Mouse (Mus musculus) heart, postnatal 0 days (tissue): Measurements from ENCODE around the gene Mien1.

Experiments
- CTCF ChIP-seq: IDR thresholded peaks from 2 replicates; pipeline ENCODE4 v1.5.1; 2016; ENCODE audit warnings: antibody characterized with exemption, control low read depth, low read depth
- EP300 ChIP-seq: IDR thresholded peaks from 2 replicates; pipeline ENCODE4 v1.6.1; 2016; ENCODE audit warnings: antibody characterized with exemption, low read depth

DNA sequence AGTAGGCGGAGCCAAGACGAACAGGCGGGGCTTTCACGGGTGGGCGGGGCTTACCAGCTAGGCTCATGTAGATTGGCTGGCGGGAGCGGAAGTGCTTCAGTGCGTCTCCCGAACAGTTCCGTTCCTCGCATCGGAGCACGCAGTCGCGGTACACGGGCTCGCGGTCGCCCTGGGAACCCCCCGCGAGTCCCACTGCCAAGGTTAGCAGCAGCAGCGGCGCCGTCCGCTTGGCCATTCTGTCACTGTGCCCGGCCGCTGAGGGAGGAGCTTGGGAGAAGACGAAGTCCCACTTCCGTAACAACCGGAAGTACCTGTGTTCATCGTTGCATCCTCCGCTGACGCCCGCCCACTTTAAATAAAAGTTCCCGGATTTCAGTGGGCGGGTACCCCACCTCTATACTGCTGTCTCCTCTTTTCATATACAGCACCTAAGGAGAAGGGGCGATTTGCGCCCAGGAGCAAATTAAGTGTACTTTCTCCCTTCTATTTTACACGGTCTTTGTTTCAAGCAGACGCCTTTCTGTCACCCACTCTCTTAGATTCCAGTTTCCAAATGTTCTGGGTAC is 38.5 kb downstream of the Mien1 start, which contains the start of gene Pgap3:
- TF ChIP-seq CTCF: no peak
- TF ChIP-seq EP300: no peak
